Mouse (Mus musculus): Measurements from ENCODE around the gene Fam71e2. TPM values are rescaled to one million over a fixed set of nuclear protein-coding genes. Genes with fewer than 3 reads are reported as not detected.

Gene Fam71e2
- polyA plus RNA-seq, 1 experiment, result not detected

- Histone ChIP-seq H3K4me1 (ENCODE audit: control insufficient read depth, insufficient read depth, low read length) (peaks cover 2% of the 10 kb centered on the region; the same call in 1 of the 2 replicates), H3K4me3 (replicated peaks; ENCODE audit: control insufficient read depth, low read depth, low read length) (no peak overlapping the region), H3K27ac (ENCODE audit: control insufficient read depth, insufficient read depth, low read depth, low read length, poor library complexity) (no peak overlapping the region)
- no peak for TF ChIP-seq CTCF (IDR thresholded peaks at IDR 0.05; ENCODE audit: control insufficient read depth, insufficient read depth, low read length)
- TF ChIP-seq POLR2A (IDR thresholded peaks at IDR 0.05; ENCODE audit: borderline replicate concordance, control insufficient read depth, low read depth, low read length), result no peak
- 66% methylated on average over 14 of the region's 14 CpGs for WGBS
Observed at GRCm38 (mm10) chr7:4783667-4784268, 12.7 kb upstream of the Fam71e2 start.

- H3K27ac ChIP-seq (ENCODE audit: control insufficient read depth, insufficient read depth, low read depth, low read length, poor library complexity), result no peak within 1 kb of the TSS
- H3K4me1 ChIP-seq (ENCODE audit: control insufficient read depth, insufficient read depth, low read length), result no peaks in the 10 kb centered on the region
- no peak for TF ChIP-seq CTCF (IDR thresholded peaks at IDR 0.05; ENCODE audit: control insufficient read depth, insufficient read depth, low read length)
- TF ChIP-seq POLR2A (IDR thresholded peaks at IDR 0.05; ENCODE audit: borderline replicate concordance, control insufficient read depth, low read depth, low read length), result no peak
- H3K4me3 ChIP-seq (replicated peaks; ENCODE audit: control insufficient read depth, low read depth, low read length), result no peak within 1 kb of the TSS
- 79% methylated on average over 2 of the region's 2 CpGs for WGBS
Observed at GRCm38 (mm10) chr7:4782759-4783158, 11.7 kb upstream of the Fam71e2 start, which contains the start of the genes Il11 and Tmem190. Gene Il11 (minus strand): TSS chr7:4782859. Gene Tmem190 (plus strand): TSS chr7:4782937.

GRCm38 (mm10) chr7:4782130-4782529, 11.0 kb upstream of the Fam71e2 start:
- no peak overlapping the region for H3K4me3 ChIP-seq (replicated peaks; ENCODE audit: control insufficient read depth, low read depth, low read length)
- 36% methylated on average over 3 of the region's 3 CpGs for WGBS
- TF ChIP-seq CTCF (IDR thresholded peaks at IDR 0.05; ENCODE audit: control insufficient read depth, insufficient read depth, low read length), result no peak
- no peak for TF ChIP-seq POLR2A (IDR thresholded peaks at IDR 0.05; ENCODE audit: borderline replicate concordance, control insufficient read depth, low read depth, low read length)
- no peaks in the 10 kb centered on the region for H3K4me1 ChIP-seq (ENCODE audit: control insufficient read depth, insufficient read depth, low read length)
- H3K27ac ChIP-seq (ENCODE audit: control insufficient read depth, insufficient read depth, low read depth, low read length, poor library complexity), result no peak overlapping the region

GRCm38 (mm10) chr7:4779921-4780320, 8.8 kb upstream of the Fam71e2 start:
- WGBS, result 6% methylated on average over 5 of the region's 5 CpGs
- no peak for TF ChIP-seq POLR2A (IDR thresholded peaks at IDR 0.05; ENCODE audit: borderline replicate concordance, control insufficient read depth, low read depth, low read length)
- TF ChIP-seq CTCF (IDR thresholded peaks at IDR 0.05; ENCODE audit: control insufficient read depth, insufficient read depth, low read length), result no peak
- H3K4me1 ChIP-seq (ENCODE audit: control insufficient read depth, insufficient read depth, low read length), result no peaks in the 10 kb centered on the region

GRCm38 (mm10) chr7:4777851-4778637, 6.9 kb upstream of the Fam71e2 start:
- Histone ChIP-seq H3K4me3 (replicated peaks; ENCODE audit: control insufficient read depth, low read depth, low read length) (no peak overlapping the region), H3K27ac (ENCODE audit: control insufficient read depth, insufficient read depth, low read depth, low read length, poor library complexity) (no peak overlapping the region), H3K4me1 (ENCODE audit: control insufficient read depth, insufficient read depth, low read length) (no peaks in the 10 kb centered on the region)
- TF ChIP-seq POLR2A (IDR thresholded peaks at IDR 0.05; ENCODE audit: borderline replicate concordance, control insufficient read depth, low read depth, low read length), result no peak
- TF ChIP-seq CTCF (IDR thresholded peaks at IDR 0.05; ENCODE audit: control insufficient read depth, insufficient read depth, low read length), result no peak
- 43% methylated on average over 20 of the region's 20 CpGs for WGBS

More at GRCm38 (mm10) chr7:4779921-4780320, 8.8 kb upstream of the Fam71e2 start:
- H3K27ac ChIP-seq (ENCODE audit: control insufficient read depth, insufficient read depth, low read depth, low read length, poor library complexity), result no peak overlapping the region
- no peak overlapping the region for H3K4me3 ChIP-seq (replicated peaks; ENCODE audit: control insufficient read depth, low read depth, low read length)

GRCm38 (mm10) chr7:4776861-4777830, 6.0 kb upstream of the Fam71e2 start:
- no peak overlapping the region for H3K4me3 ChIP-seq (replicated peaks; ENCODE audit: control insufficient read depth, low read depth, low read length)
- WGBS, result 2% methylated on average over 56 of the region's 56 CpGs
- TF ChIP-seq POLR2A (IDR thresholded peaks at IDR 0.05; ENCODE audit: borderline replicate concordance, control insufficient read depth, low read depth, low read length) (no peak), CTCF (IDR thresholded peaks at IDR 0.05; ENCODE audit: control insufficient read depth, insufficient read depth, low read length) (no peak)
- no peaks in the 10 kb centered on the region for H3K4me1 ChIP-seq (ENCODE audit: control insufficient read depth, insufficient read depth, low read length)
- H3K27ac ChIP-seq (ENCODE audit: control insufficient read depth, insufficient read depth, low read depth, low read length, poor library complexity), result no peak overlapping the region

- Histone ChIP-seq H3K4me1 (ENCODE audit: control insufficient read depth, insufficient read depth, low read length) (no peaks in the 10 kb centered on the region), H3K27ac (ENCODE audit: control insufficient read depth, insufficient read depth, low read depth, low read length, poor library complexity) (no peak overlapping the region)
- WGBS, result 58% methylated on average over 10 of the region's 10 CpGs
Observed at GRCm38 (mm10) chr7:4776131-4776530, 5.0 kb upstream of the Fam71e2 start.

More at GRCm38 (mm10) chr7:4776131-4776530, 5.0 kb upstream of the Fam71e2 start:
- no peak for TF ChIP-seq POLR2A (IDR thresholded peaks at IDR 0.05; ENCODE audit: borderline replicate concordance, control insufficient read depth, low read depth, low read length)
- H3K4me3 ChIP-seq (replicated peaks; ENCODE audit: control insufficient read depth, low read depth, low read length), result no peak overlapping the region

All from bone marrow, adult 2 months (tissue).